ENCODE assay signal across 14 mouse cellular contexts in genomic region chr6:29793520-29793919, GRCm38 (mm10). TPM values are rescaled to one million over a fixed set of nuclear protein-coding genes. Genes with fewer than 3 reads are reported as not detected.
"Had no signal": no experiment of that assay in that cellular context is flagged by ENCODE, and none has a peak within 500 bp of the region (broad histone marks: within the 10 kb centered on the region; RNA-seq: fewer than 3 reads in every experiment).

No protein-coding gene starts in this region.

- ATAC-seq: midbrain, embryonic 16.5 days had no signal

- DNase-seq: kidney, adult 8-10 months; kidney, postnatal 10 days; kidney, postnatal 36 days; layer of hippocampus, postnatal 36 days; liver, embryonic 13.5 days; lung, adult 2 months; lung, postnatal 14 days; lung, postnatal 4 days; retina, postnatal 1 day; right cerebral cortex, postnatal 25 days; spleen, adult 18-20 months; thymus, postnatal 25 days had no signal

RNA-seq across cellular contexts. Expression of gene Smo, which starts 58.2 kb away (rescaled TPM):
- total RNA-seq: monocyte, adult 5-6 weeks had no signal
